Mouse (Mus musculus) forebrain, embryonic 13.5 days (tissue): ENCODE results near the gene Aldob. TPM values are rescaled to one million over a fixed set of nuclear protein-coding genes. Genes with fewer than 3 reads are reported as not detected.
A peak's percentile ranks its signal among the peaks of the same experiment; 100 is the strongest.
"Not testable (repeated sequence)": the region's sequence is repeated elsewhere in the genome, so short reads cannot be mapped to it uniquely, and the experiment has no call there.

Experiments used
- ATAC-seq: fragments of 200-750 bp; cut with Nextera tagmentation; 2 replicates; pipeline ENCODE4 v1.8.0; 2017
- H3K27ac ChIP-seq: fragments of 300-500 bp; sonication (generic); 2 replicates; pipeline ENCODE4 v1.5.1; 2015; ENCODE audit warnings: inconsistent platforms, mild to moderate bottlenecking, moderate library complexity
- H3K27me3 ChIP-seq: fragments of 300-500 bp; sonication (generic); 2 replicates; pipeline ENCODE4 v1.6.1; 2015; ENCODE audit warnings: mild to moderate bottlenecking, inconsistent platforms
- H3K36me3 ChIP-seq: fragments of 300-500 bp; sonication (generic); 2 replicates; pipeline ENCODE4 v1.6.1; 2015; ENCODE audit warnings: mild to moderate bottlenecking, inconsistent platforms; ENCODE audit not compliant: poor library complexity, severe bottlenecking
- H3K4me1 ChIP-seq: fragments of 300-500 bp; sonication (generic); 2 replicates; pipeline ENCODE4 v1.6.1; 2015; ENCODE audit warnings: inconsistent platforms
- H3K4me2 ChIP-seq: fragments of 300-500 bp; sonication (generic); 2 replicates; pipeline ENCODE4 v1.6.1; 2015; ENCODE audit warnings: inconsistent platforms, mild to moderate bottlenecking, moderate library complexity
- H3K4me3 ChIP-seq: fragments of 300-500 bp; sonication (generic); 2 replicates; pipeline ENCODE4 v1.5.1; 2015; ENCODE audit warnings: mild to moderate bottlenecking, inconsistent platforms
- H3K9ac ChIP-seq: fragments of 300-500 bp; sonication (generic); 2 replicates; pipeline ENCODE4 v1.6.1; 2015; ENCODE audit warnings: mild to moderate bottlenecking, inconsistent platforms
- H3K9me3 ChIP-seq: fragments of 300-500 bp; sonication (generic); replicated peaks from 2 replicates; pipeline ENCODE4 v1.6.1; 2016; ENCODE audit warnings: inconsistent platforms
- WGBS: fragments of 180-500 bp; shearing (Covaris S2); methylation state at CpG from one replicate; pipeline ENCODE4 v1.1.7; 2015; 5-methylcytosine and 5-hydroxymethylcytosine counted together
- polyA plus RNA-seq: library from polyadenylated mRNA; unstranded; fragments of >200 nt; fragmentation: Nextera tagmentation; extraction: Ambion mirVana; gene quantifications from 2 replicates; pipeline ENCODE4 v1.2.1, GENCODE M21; 2015

The Aldob gene
- polyA plus RNA-seq, 1 experiment from 2014 or later, result 0.23 TPM

- under 1% methylated on average over 17 of the region's 17 CpGs for WGBS
- Histone ChIP-seq H3K4me1 (peaks cover 37% of the 10 kb centered on the region), H3K4me2 (peak overlapping the region; percentile 75), H3K9me3 (no peaks in the 10 kb centered on the region), H3K36me3 (peaks cover 24% of the 10 kb centered on the region), H3K4me3 (peak overlapping the region; percentile 74), H3K27me3 (no peaks in the 10 kb centered on the region), H3K9ac (peak overlapping the region; percentile 76), H3K27ac (no peak overlapping the region)
- no peak; the same call in 1 of the 2 replicates for ATAC-seq
Measured at GRCm38 (mm10) chr4:49521346-49521745, 28.0 kb downstream of the Aldob start.

- peaks cover 37% of the 10 kb centered on the region for H3K4me1 ChIP-seq
- peak within 1 kb of the TSS; percentile 76 for H3K9ac ChIP-seq
- H3K36me3 ChIP-seq, result peaks cover 24% of the 10 kb centered on the region
- H3K9me3 ChIP-seq, result no peaks in the 10 kb centered on the region
- H3K4me3 ChIP-seq, result peak within 1 kb of the TSS; percentile 74
- H3K27me3 ChIP-seq, result no peaks in the 10 kb centered on the region
- ATAC-seq, result peak; percentile 99
- H3K27ac ChIP-seq, result peak within 1 kb of the TSS; percentile 6; the same call in 1 of the 2 replicates
- under 1% methylated on average over 41 of the region's 41 CpGs for WGBS
- H3K4me2 ChIP-seq, result peak within 1 kb of the TSS; percentile 75
Measured at GRCm38 (mm10) chr4:49520572-49521340, 28.6 kb downstream of the Aldob start, which contains the start of the genes Mrpl50 and Zfp189. Mrpl50 (minus strand) TSS chr4:49521093. Zfp189 (plus strand) TSS chr4:49521176.

- Histone ChIP-seq H3K36me3 (peaks cover 22% of the 10 kb centered on the region), H3K27ac (no peak overlapping the region), H3K4me3 (no peak overlapping the region), H3K4me1 (peaks cover 37% of the 10 kb centered on the region), H3K27me3 (no peaks in the 10 kb centered on the region), H3K4me2 (peak overlapping the region; percentile 47), H3K9me3 (no peaks in the 10 kb centered on the region), H3K9ac (no peak overlapping the region)
- ATAC-seq, result no peak
- 75% methylated on average over 5 of the region's 5 CpGs for WGBS
Measured at GRCm38 (mm10) chr4:49519476-49519875, 29.9 kb downstream of the Aldob start.

- no peaks in the 10 kb centered on the region for H3K9me3 ChIP-seq
- H3K36me3 ChIP-seq, result peaks cover 32% of the 10 kb centered on the region
- no peak overlapping the region for H3K4me3 ChIP-seq
- no peak overlapping the region for H3K9ac ChIP-seq
- H3K27me3 ChIP-seq, result no peaks in the 10 kb centered on the region
- ATAC-seq, result no peak
- no peak overlapping the region for H3K27ac ChIP-seq
- H3K4me2 ChIP-seq, result no peak overlapping the region
- peaks cover 15% of the 10 kb centered on the region for H3K4me1 ChIP-seq
- WGBS, result 96% methylated on average over 6 of the region's 6 CpGs
Measured at GRCm38 (mm10) chr4:49514441-49514840, 34.9 kb downstream of the Aldob start.

- H3K4me3 ChIP-seq, result no peak overlapping the region
- peaks cover 6% of the 10 kb centered on the region; the same call in 1 of the 2 replicates for H3K4me1 ChIP-seq
- no peaks in the 10 kb centered on the region for H3K27me3 ChIP-seq
- H3K4me2 ChIP-seq, result no peak overlapping the region
- no peak overlapping the region for H3K9ac ChIP-seq
- H3K27ac ChIP-seq, result no peak overlapping the region
- WGBS, result 90% methylated on average over 4 of the region's 4 CpGs
- H3K36me3 ChIP-seq, result peaks cover 32% of the 10 kb centered on the region
- no peak for ATAC-seq
- H3K9me3 ChIP-seq, result no peaks in the 10 kb centered on the region
Measured at GRCm38 (mm10) chr4:49512636-49513035, 36.7 kb downstream of the Aldob start.

- ATAC-seq, H3K9me3 ChIP-seq, H3K4me2 ChIP-seq, H3K4me1 ChIP-seq, H3K9ac ChIP-seq, H3K27me3 ChIP-seq, H3K27ac ChIP-seq, H3K4me3 ChIP-seq: not testable (repeated sequence)
- 90% methylated on average over 1 of the region's 1 CpGs for WGBS
- peaks cover 26% of the 10 kb centered on the region for H3K36me3 ChIP-seq
Measured at GRCm38 (mm10) chr4:49510236-49510835, 39.0 kb downstream of the Aldob start.

- H3K4me1 ChIP-seq, result no peaks in the 10 kb centered on the region
- peaks cover 22% of the 10 kb centered on the region for H3K36me3 ChIP-seq
- no peaks in the 10 kb centered on the region for H3K27me3 ChIP-seq
- no peak overlapping the region for H3K27ac ChIP-seq
- no peak for ATAC-seq
- H3K4me2 ChIP-seq, result no peak overlapping the region
- no peak overlapping the region for H3K4me3 ChIP-seq
- no peaks in the 10 kb centered on the region for H3K9me3 ChIP-seq
- H3K9ac ChIP-seq, result no peak overlapping the region
- 94% methylated on average over 2 of the region's 2 CpGs for WGBS
Measured at GRCm38 (mm10) chr4:49509183-49509582, 40.2 kb downstream of the Aldob start.

- WGBS, result 81% methylated on average over 3 of the region's 3 CpGs
- ATAC-seq, result no peak
- H3K9ac ChIP-seq, result no peak within 1 kb of the TSS
- no peaks in the 10 kb centered on the region for H3K4me1 ChIP-seq
- no peaks in the 10 kb centered on the region for H3K36me3 ChIP-seq
- H3K27me3 ChIP-seq, result no peaks in the 10 kb centered on the region
- H3K4me3 ChIP-seq, result no peak within 1 kb of the TSS
- H3K4me2 ChIP-seq, result no peak within 1 kb of the TSS
- H3K27ac ChIP-seq, result no peak within 1 kb of the TSS
- no peaks in the 10 kb centered on the region for H3K9me3 ChIP-seq
Measured at GRCm38 (mm10) chr4:49506386-49506785, 43.0 kb downstream of the Aldob start, which contains the start of gene Baat. Baat (minus strand) TSS chr4:49506557.

- 96% methylated on average over 1 of the region's 1 CpGs for WGBS
- Histone ChIP-seq H3K4me2 (no peak overlapping the region), H3K9ac (no peak overlapping the region), H3K4me3 (no peak overlapping the region), H3K4me1 (no peaks in the 10 kb centered on the region), H3K27me3 (no peaks in the 10 kb centered on the region), H3K27ac (no peak overlapping the region), H3K36me3 (no peaks in the 10 kb centered on the region), H3K9me3 (no peaks in the 10 kb centered on the region)
- no peak for ATAC-seq
Measured at GRCm38 (mm10) chr4:49503563-49503962, 45.8 kb downstream of the Aldob start.

Other genes with a start within 250 kb of the Aldob start
- not detected in 2 replicates for gene Acnat2, start 141.4 kb downstream of the Aldob start, polyA plus RNA-seq
- gene Acnat1, start 75.6 kb downstream of the Aldob start, polyA plus RNA-seq, result not detected in 2 replicates
- gene Baat, start 43.0 kb downstream of the Aldob start, polyA plus RNA-seq, result 0.14 TPM in 1 of 2 replicates, not detected in the other
- 82.1 and 82.3 TPM in 2 replicates for gene Mrpl50, start 28.5 kb downstream of the Aldob start, polyA plus RNA-seq
- gene Zfp189, start 28.4 kb downstream of the Aldob start, polyA plus RNA-seq, result 13.3 and 13.8 TPM in 2 replicates
- 27.0 and 30.0 TPM in 2 replicates for gene Tmem246, start 48.3 kb upstream of the Aldob start, polyA plus RNA-seq
- gene Rnf20, start 82.5 kb upstream of the Aldob start, polyA plus RNA-seq, result 66.3 and 68.5 TPM in 2 replicates
- 0.09 TPM in 1 of 2 replicates, not detected in the other for gene Ppp3r2, start 132.5 kb upstream of the Aldob start, polyA plus RNA-seq